Mouse (Mus musculus) heart, embryonic 14.5 days (tissue): ENCODE data around the gene Ctdsp2. TPM values are rescaled to one million over a fixed set of nuclear protein-coding genes. Genes with fewer than 3 reads are reported as not detected.

Experiments
- ATAC-seq: fragments of 200-750 bp; cut with Nextera tagmentation; 2 replicates; pipeline ENCODE4 v1.8.0; 2017; ENCODE audit warnings: low read depth, moderate TSS enrichment; ENCODE audit not compliant: insufficient number of reproducible peaks, insufficient read depth, low FRiP score
- H3K27ac ChIP-seq, 2 experiments: fragments of 200-500 bp in 1 of 2; fragments of 300-500 bp in 1 of 2; sonication (generic) in 1 of 2; replicated peaks in 1 of 2; 2 replicates each; pipeline ENCODE4 v1.5.1; 2012 to 2014; ENCODE audit warnings: low read depth in 2 of 2, low read length in 2 of 2, control low read depth in 1 of 2, mild to moderate bottlenecking in 1 of 2, mixed read lengths in 1 of 2; ENCODE audit not compliant: control insufficient read depth in 1 of 2, insufficient read depth in 1 of 2
- H3K27me3 ChIP-seq: fragments of 300-500 bp; sonication (generic); 2 replicates; pipeline ENCODE4 v1.6.1; 2014; ENCODE audit warnings: mild to moderate bottlenecking, low read length, control low read depth; ENCODE audit not compliant: control insufficient read depth, insufficient read depth
- H3K36me3 ChIP-seq: fragments of 300-500 bp; sonication (generic); 2 replicates; pipeline ENCODE4 v1.6.1; 2014; ENCODE audit warnings: mild to moderate bottlenecking, control low read depth, low read length, mixed read lengths; ENCODE audit not compliant: control insufficient read depth, insufficient read depth
- H3K4me1 ChIP-seq, 2 experiments: fragments of 200-500 bp in 1 of 2; fragments of 300-500 bp in 1 of 2; sonication (generic) in 1 of 2; 2 replicates each; pipeline ENCODE4 v1.6.1; 2012 to 2014; ENCODE audit warnings: low read length in 2 of 2, control low read depth in 1 of 2, mixed read lengths in 1 of 2; ENCODE audit not compliant: control insufficient read depth in 2 of 2, insufficient read depth in 2 of 2
- H3K4me2 ChIP-seq: fragments of 300-500 bp; sonication (generic); 2 replicates; pipeline ENCODE4 v1.6.1; 2014; ENCODE audit warnings: mild to moderate bottlenecking, low read length
- H3K4me3 ChIP-seq, 2 experiments: fragments of 200-500 bp in 1 of 2; fragments of 300-500 bp in 1 of 2; sonication (generic) in 1 of 2; 2 replicates each; pipeline ENCODE4 v1.5.1; 2012 to 2014; ENCODE audit warnings: low read length in 2 of 2, mild to moderate bottlenecking in 2 of 2, control low read depth in 1 of 2, low read depth in 1 of 2, moderate library complexity in 1 of 2; ENCODE audit not compliant: control insufficient read depth in 1 of 2, insufficient read depth in 1 of 2
- H3K9ac ChIP-seq: fragments of 300-500 bp; sonication (generic); 2 replicates; pipeline ENCODE4 v1.6.1; 2014; ENCODE audit warnings: mild to moderate bottlenecking, low read length
- H3K9me3 ChIP-seq: fragments of 300-500 bp; sonication (generic); 2 replicates; pipeline ENCODE4 v1.6.1; 2016; ENCODE audit warnings: low read length, control low read depth; ENCODE audit not compliant: control insufficient read depth
- WGBS: fragments of 180-500 bp; shearing (Covaris S2); extraction: QIAGEN DNeasy Blood & Tissue Kit; methylation state at CpG from one replicate; pipeline ENCODE4 v1.1.7; 2014; 5-methylcytosine and 5-hydroxymethylcytosine counted together
- polyA plus RNA-seq: library from polyadenylated mRNA; unstranded; fragments of >200 nt; fragmentation: Nextera tagmentation; extraction: Ambion mirVana; gene quantifications from 2 replicates; pipeline ENCODE4 v1.2.1, GENCODE M21; 2014

Gene Ctdsp2
- polyA plus RNA-seq, 1 experiment from 2014 or later = 64.4 TPM

DNA sequence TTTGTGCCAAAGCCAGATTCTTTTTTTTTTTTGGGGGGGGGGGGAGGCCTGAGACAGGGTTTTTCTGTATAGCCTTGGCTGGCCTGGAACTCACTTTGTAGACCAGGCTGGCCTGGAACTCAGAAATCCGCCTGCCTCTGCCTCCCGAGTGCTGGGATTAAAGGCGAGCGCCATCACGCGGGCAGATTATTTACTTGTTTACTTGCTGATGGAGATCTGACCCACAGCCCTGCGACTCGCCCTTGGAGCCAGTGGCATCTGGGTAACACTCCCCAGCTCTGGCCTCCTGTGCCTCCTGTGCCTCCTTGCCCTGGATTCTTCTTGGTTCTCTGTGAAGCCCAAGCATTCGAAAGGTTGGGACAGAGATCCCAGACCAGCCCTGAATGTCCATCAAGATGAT lies 7.1 kb downstream of the Ctdsp2 start:
- Histone ChIP-seq H3K36me3 (0 out of 2 replicates have a peak, but pooled peaks cover 2% of the 10 kb centered on the region), H3K4me2 (no peak overlapping the region; the same call in 1 of the 2 replicates), H3K27ac (peak overlapping the region; percentile 80 to 84), H3K27me3 (no peaks in the 10 kb centered on the region), H3K9ac (no peak overlapping the region; the same call in 1 of the 2 replicates), H3K4me1 (peaks cover 83 to 98% of the 10 kb centered on the region in 2 experiments), H3K9me3 (no peaks in the 10 kb centered on the region), H3K4me3 (no peak overlapping the region)
- 81% methylated on average over 9 of the region's 9 CpGs for WGBS
- ATAC-seq = no peak

DNA sequence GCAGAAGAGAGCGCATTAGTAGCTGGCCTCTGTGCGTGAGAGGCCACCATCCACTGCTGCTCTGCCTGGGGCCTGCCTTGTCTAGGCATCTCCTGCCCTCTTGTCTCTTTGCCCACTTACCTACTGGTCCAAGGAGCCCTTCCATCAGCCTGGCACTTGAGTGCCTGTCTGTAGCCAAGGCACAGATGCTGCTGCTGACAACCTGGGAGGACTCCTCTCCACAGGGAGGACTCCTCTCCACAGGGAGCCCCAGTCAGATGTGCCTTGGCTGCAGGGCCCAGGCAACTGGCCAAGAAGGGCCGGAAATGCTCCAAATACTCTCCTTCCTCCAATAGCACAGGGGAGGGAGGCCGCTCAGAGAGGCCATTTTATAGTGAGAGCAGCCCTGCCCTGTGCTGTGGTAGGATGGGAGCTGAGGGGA lies 8.0 kb downstream of the Ctdsp2 start:
- H3K4me3 ChIP-seq = peak overlapping the region in 1 of 2 experiments; percentile 7; a peak in 1 of 4 replicates
- H3K4me2 ChIP-seq = peak overlapping the region; percentile 53
- ATAC-seq = peak; percentile 70
- H3K9me3 ChIP-seq = no peaks in the 10 kb centered on the region
- 18% methylated on average over 4 of the region's 4 CpGs for WGBS
- H3K36me3 ChIP-seq = peaks cover 10% of the 10 kb centered on the region
- H3K4me1 ChIP-seq = peaks cover 80 to 98% of the 10 kb centered on the region in 2 experiments
- H3K9ac ChIP-seq = peak overlapping the region; percentile 61; the same call in 1 of the 2 replicates
- peak overlapping the region; percentile 80 to 84 for H3K27ac ChIP-seq
- H3K27me3 ChIP-seq = no peaks in the 10 kb centered on the region

DNA sequence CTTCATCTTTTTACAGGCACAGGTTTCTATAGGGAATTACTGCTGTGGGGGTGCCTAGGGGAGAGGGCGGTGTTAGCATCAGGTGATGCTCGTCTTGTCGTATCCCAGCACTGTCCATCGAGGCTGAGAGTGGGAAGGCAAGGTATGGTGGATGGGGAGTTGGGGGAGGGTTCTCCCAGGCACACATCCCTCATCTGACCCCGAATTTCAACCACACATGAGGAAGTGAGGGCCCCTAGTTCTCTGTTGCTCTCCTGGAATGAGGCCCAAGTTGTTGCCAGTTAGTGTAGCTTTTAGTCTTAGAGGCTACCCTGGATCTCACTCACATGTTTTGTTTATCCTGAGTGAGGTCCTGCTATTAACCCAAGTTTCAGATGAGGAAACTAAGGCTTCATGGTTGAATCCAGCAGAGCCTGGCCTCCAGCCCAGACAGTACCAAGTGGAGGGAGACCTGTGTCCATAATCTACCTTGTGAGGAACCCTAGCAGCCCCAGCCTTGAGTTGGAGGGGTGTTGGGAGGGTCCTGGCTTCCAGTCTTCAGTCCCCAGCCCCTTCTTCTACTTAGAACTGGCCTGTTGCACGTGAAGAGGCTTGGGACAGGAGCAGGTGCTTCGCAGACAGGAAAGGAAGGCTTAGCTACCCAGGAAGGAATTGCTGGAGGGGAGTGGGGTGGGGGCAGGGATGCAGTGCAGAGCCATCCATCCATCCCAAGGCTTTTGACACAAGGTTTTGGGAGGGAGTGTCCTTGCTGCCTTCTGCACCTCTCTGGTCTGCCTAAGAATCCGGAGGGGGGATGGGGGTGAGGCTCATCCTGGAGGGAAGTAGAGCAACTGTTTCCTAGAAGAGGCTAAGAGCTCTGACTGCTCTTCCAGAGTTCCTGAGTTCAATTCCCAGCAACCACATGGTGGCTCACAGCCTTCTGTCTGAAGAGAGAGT lies 8.9 kb downstream of the Ctdsp2 start:
- peak overlapping the region; percentile 61 for H3K9ac ChIP-seq
- WGBS = 40% methylated on average over 8 of the region's 8 CpGs

DNA sequence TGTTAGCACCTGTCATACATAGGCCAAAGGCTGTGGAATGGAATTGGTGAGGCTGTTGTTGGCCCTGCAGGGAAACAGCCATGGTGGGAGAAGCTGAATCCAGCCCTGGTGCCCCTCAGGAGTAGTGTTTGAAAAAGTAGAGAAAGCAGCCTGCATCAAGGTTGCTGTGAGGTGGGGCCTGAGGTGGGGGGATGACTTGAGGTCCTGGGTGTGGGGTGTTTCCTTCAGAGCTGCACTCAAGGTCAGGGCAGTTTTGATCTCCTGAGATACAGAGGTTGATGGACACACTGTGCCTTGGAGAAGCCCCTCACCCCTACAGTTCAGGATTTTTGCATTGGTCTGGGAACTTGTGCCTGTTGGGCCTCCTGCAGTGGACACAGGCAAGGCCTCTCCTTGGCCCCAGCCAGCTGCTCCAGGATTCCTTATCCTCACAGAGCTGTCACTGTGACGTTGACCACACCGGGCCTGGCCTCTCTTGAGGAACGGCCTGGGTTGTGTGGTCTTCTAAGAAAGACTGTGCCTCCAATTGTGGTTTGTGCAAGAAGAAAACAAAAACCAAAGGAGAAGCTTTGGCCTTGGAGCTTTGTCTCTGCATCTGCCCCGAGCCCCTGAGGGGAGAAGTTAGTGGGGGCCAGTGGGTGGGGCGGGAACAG lies 10.1 kb downstream of the Ctdsp2 start:
- WGBS = 26% methylated on average over 5 of the region's 5 CpGs
- Histone ChIP-seq H3K4me2 (peak overlapping the region; percentile 31; the same call in 1 of the 2 replicates), H3K27ac (peak overlapping the region; percentile 21 to 84), H3K9ac (peak overlapping the region; percentile 61), H3K4me3 (no peak overlapping the region), H3K27me3 (no peaks in the 10 kb centered on the region), H3K36me3 (peaks cover 31% of the 10 kb centered on the region), H3K9me3 (no peaks in the 10 kb centered on the region), H3K4me1 (peaks cover 61 to 77% of the 10 kb centered on the region in 2 experiments)
- ATAC-seq = no peak

More for the DNA sequence above, 8.9 kb downstream of the Ctdsp2 start:
- Histone ChIP-seq H3K27me3 (no peaks in the 10 kb centered on the region), H3K9me3 (no peaks in the 10 kb centered on the region), H3K4me3 (peak overlapping the region in 1 of 2 experiments; percentile 7; a peak in 1 of 4 replicates), H3K4me2 (peak overlapping the region; percentile 53), H3K27ac (peak overlapping the region; percentile 80 to 84), H3K36me3 (peaks cover 19% of the 10 kb centered on the region), H3K4me1 (peaks cover 71 to 89% of the 10 kb centered on the region in 2 experiments)
- ATAC-seq = no peak

DNA sequence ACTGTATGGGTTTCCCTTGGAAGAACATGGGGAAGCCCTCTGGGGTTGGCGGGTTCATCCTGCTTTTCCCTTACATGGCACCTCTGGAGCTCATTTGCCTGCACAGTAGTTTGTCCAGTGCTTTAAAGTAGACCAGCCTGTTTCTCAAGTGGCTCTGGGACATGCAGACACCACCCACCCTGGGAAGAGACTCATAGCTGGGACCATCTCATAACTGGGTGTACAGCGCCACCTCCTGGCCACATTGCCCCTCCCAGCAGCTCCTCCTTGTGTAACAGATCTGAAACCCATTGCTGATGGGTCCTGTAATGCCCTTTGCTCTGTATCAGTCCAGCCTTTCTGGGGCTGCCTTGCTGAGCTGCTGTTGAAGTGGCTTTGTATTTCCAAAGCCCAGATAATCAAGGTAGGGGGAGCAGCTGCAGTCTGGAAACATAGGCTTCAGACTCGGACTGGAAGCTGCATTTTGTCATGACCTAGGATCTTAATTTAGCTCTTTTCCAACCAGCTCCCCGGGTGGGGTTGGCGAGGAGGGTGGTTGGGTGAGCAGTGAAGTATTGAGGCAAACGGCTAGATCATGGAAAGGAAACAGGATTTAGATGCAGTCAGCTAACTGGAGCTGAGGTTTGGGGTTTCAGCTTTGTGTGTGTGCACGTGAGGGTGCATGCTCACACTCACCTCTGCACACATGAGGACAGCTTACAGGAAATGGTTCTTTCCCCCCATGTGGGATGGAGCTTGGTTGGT lies 12.0 kb downstream of the Ctdsp2 start:
- H3K4me3 ChIP-seq = no peak overlapping the region
- peaks cover 49% of the 10 kb centered on the region for H3K36me3 ChIP-seq
- H3K9me3 ChIP-seq = no peaks in the 10 kb centered on the region
- H3K4me2 ChIP-seq = 0 out of 2 replicates have a peak overlapping the region, but pooled peaks have one; percentile 13
- peaks cover 45 to 58% of the 10 kb centered on the region in 2 experiments for H3K4me1 ChIP-seq
- H3K27ac ChIP-seq = peak overlapping the region; percentile 36 to 84
- no peaks in the 10 kb centered on the region for H3K27me3 ChIP-seq
- H3K9ac ChIP-seq = peak overlapping the region; percentile 52; the same call in 1 of the 2 replicates
- peak; percentile 47 for ATAC-seq
- WGBS = 30% methylated on average over 7 of the region's 7 CpGs

DNA sequence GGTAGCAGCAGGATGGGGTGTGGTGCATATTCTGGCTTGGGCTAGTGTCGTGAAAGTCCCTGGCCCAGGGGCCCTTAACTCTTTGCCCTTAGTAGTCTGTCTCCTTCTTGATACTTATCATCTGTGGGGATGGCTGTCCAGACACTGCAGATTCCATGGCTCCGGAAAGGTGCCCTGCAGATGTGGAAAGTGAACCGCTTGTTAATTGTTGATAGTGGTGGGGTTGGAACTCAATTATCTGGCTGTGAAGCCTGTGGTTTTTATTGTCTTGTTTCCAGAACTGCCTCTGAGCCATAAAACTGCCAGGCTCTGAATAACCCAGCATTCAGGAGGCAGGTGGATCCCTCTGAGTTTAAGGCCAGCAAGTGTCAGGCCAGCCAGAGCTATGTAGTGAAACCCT lies 13.2 kb downstream of the Ctdsp2 start:
- H3K27me3 ChIP-seq = no peaks in the 10 kb centered on the region
- H3K27ac ChIP-seq = no peak overlapping the region
- H3K4me3 ChIP-seq = no peak overlapping the region
- 64% methylated on average over 3 of the region's 3 CpGs for WGBS
- peaks cover 34 to 46% of the 10 kb centered on the region in 2 experiments for H3K4me1 ChIP-seq
- peaks cover 57% of the 10 kb centered on the region for H3K36me3 ChIP-seq
- no peak for ATAC-seq
- H3K9me3 ChIP-seq = no peaks in the 10 kb centered on the region
- no peak overlapping the region for H3K9ac ChIP-seq
- no peak overlapping the region for H3K4me2 ChIP-seq

DNA sequence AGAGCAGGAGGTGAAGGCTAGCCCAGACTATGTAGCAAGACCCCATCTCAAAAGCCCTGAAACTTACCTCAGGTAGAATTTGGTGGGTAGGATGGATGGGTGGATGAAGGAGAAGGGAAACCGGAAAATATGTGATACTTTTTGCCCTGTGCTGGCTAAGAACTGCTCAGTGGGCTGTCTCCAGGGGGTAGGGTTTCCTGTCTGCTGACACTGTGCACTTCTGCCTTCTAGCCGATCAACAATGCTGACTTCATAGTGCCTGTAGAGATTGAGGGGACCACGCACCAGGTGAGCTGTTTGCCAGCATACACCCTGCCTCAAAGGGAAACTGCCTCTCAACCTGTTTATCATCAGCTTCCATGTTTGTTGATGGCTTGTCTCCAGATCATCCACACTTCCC lies 15.1 kb downstream of the Ctdsp2 start:
- Histone ChIP-seq H3K27ac (no peak overlapping the region), H3K4me1 (peaks cover 15 to 27% of the 10 kb centered on the region in 2 experiments), H3K9ac (no peak overlapping the region), H3K36me3 (peaks cover 73% of the 10 kb centered on the region), H3K9me3 (no peaks in the 10 kb centered on the region), H3K27me3 (no peaks in the 10 kb centered on the region), H3K4me3 (no peak overlapping the region), H3K4me2 (no peak overlapping the region)
- 86% methylated on average over 3 of the region's 3 CpGs for WGBS
- ATAC-seq = no peak
